In the genomic region with DNA sequence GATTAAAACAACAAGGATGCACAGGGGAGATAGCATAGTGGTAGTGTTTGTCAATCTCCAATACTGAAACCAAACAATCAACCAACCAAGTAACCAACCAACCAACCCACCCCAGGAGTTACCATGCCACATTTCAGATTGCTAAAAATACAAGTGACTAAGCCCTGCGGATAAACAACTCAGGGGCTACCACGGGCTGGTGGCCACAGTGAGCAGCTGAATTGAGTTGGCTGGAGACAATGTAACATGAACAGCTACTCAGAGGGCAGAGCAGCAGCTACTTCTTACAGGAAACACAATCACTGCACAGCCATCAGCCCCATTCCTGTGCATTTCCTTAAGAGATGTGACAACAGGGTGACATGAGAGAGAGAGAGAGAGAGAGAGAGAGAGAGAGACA, we compare ENCODE assay signal across 21 mouse cellular contexts.
"Had no signal": no experiment of that assay in that cellular context is flagged by ENCODE, and none has a peak within 500 bp of the region (broad histone marks: within the 10 kb centered on the region; RNA-seq: fewer than 3 reads in every experiment).

No protein-coding gene starts in this region.

- DNase-seq: kidney, adult 2 months; kidney, postnatal 25 days; layer of hippocampus, adult 9-11 months; lung, adult 18-20 months; lung, postnatal 10 days; lung, postnatal 4 days; right cerebral cortex, postnatal 4 days; spleen, adult 18-20 months; thymus, adult 2 months; thymus, postnatal 14 days; thymus, postnatal 4 days had no signal

- H3K4me3 ChIP-seq: layer of hippocampus, adult 2 months; limb, embryonic 12.5 days; limb, embryonic 15.5 days; lung, embryonic 15.5 days; midbrain, embryonic 10.5 days; midbrain, embryonic 13.5 days; stomach, embryonic 15.5 days had no signal

- H3K27ac ChIP-seq: kidney, postnatal 0 days; layer of hippocampus, adult 2 months; limb, embryonic 12.5 days; limb, embryonic 15.5 days; liver, embryonic 14.5 days; lung, embryonic 15.5 days; midbrain, embryonic 10.5 days; midbrain, embryonic 13.5 days; stomach, embryonic 15.5 days had no signal

- ATAC-seq: midbrain, embryonic 13.5 days; midbrain, embryonic 16.5 days had no signal

- H3K27me3 ChIP-seq: limb, embryonic 12.5 days; limb, embryonic 15.5 days; lung, embryonic 15.5 days; midbrain, embryonic 13.5 days; stomach, embryonic 15.5 days had no signal
